In the genomic region with DNA sequence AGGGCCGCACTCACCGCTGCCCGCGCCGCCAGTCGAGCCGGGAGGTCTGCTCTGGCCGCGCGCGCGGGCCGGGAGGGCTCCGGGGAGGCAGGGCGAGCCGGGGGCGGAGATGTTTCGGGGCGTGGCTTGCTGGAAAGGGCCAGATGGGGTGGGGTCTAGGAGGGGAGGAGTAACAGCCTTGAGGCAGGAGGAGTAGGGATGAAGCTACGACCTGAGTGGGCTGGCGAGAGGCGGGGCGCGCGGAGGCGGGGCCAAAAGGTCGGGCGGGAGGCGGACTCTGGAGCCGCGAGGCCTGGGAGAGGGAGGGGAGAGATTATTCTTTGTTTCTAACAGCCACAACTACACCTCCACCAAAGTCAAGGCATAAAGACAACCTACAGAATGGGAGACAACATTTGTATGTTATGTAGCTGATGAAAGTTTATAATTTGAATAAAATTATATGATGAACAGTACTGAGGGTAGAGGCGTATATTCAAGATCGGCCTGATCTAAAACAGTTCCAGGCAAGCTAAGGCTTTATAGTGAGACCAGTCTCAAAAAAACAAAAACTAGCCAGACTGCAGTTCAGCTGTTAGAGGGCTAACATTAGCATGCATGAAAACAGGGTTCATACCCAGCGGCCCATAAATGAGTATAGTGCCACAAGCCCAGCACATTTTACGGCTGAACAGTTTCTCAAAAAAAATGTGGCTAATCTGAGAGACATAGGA, we compare ENCODE assay signal across 7 mouse cellular contexts.
A peak's percentile ranks its signal among the peaks of the same experiment; 100 is the strongest.
DNase-seq lines count a peak whose midpoint lies in the region; ATAC-seq and TF ChIP-seq lines count a peak whose summit lies in the region.

No protein-coding gene starts in this region.

- H3K9ac ChIP-seq in intestine, postnatal 0 days (ENCODE audit: low read depth, low read length), result peak overlapping the region; percentile 98
- H3K9ac ChIP-seq in limb, embryonic 11.5 days (ENCODE audit: low read length), result peak overlapping the region; percentile 67
- H3K9ac ChIP-seq in midbrain, embryonic 13.5 days (replicated peaks), result peak overlapping the region; percentile 67

- DNase-seq in adrenal gland, postnatal 14 days, result peak; percentile 98
- peak; percentile 98 for DNase-seq in embryonic facial prominence, embryonic 10.5 days (ENCODE audit: low spot score)
- peak; percentile 98 for DNase-seq in limb, embryonic 11.5 days (ENCODE audit: low spot score)

- peak; percentile 94 for TF ChIP-seq POLR2A in small intestine, adult 2 months (IDR thresholded peaks at IDR 0.05; ENCODE audit: low read depth, low read length)

- H3K4me1 ChIP-seq in embryonic facial prominence, embryonic 10.5 days, result peaks cover 28% of the 10 kb centered on the region
- no peaks in the 10 kb centered on the region for H3K4me1 ChIP-seq in intestine, postnatal 0 days (replicated peaks; ENCODE audit: control insufficient read depth, insufficient read depth, low read length)
- no peaks in the 10 kb centered on the region for H3K4me1 ChIP-seq in limb, embryonic 11.5 days (ENCODE audit: control insufficient read depth, insufficient read depth, low read length)
- peaks cover 7% of the 10 kb centered on the region for H3K4me1 ChIP-seq in midbrain, embryonic 13.5 days (replicated peaks)
- peaks cover 12% of the 10 kb centered on the region for H3K4me1 ChIP-seq in small intestine, adult 2 months (ENCODE audit: control insufficient read depth, insufficient read depth, insufficient read length, low read length)

- no peak for TF ChIP-seq CTCF in intestine, postnatal 0 days (IDR thresholded peaks at IDR 0.05; ENCODE audit: low read depth)
- TF ChIP-seq CTCF in small intestine, adult 2 months (IDR thresholded peaks at IDR 0.05; ENCODE audit: extremely low read depth, insufficient read length, insufficient replicate concordance, low read depth, low read length), result no peak

- ATAC-seq in granulocyte monocyte progenitor cell, adult 5-6 weeks (replicated peaks; ENCODE audit: poor library complexity, severe bottlenecking), result peak; percentile 75
- peak; percentile 94 for ATAC-seq in intestine, postnatal 0 days
- peak; percentile 95 for ATAC-seq in limb, embryonic 11.5 days (ENCODE audit: insufficient number of reproducible peaks, low FRiP score, low TSS enrichment, low read depth)
- peak; percentile 91 for ATAC-seq in midbrain, embryonic 13.5 days

- 10% methylated on average over 35 of the region's 35 CpGs for WGBS in embryonic facial prominence, embryonic 10.5 days
- WGBS in intestine, postnatal 0 days, result 8% methylated on average over 35 of the region's 35 CpGs
- WGBS in limb, embryonic 11.5 days, result 9% methylated on average over 35 of the region's 35 CpGs
- WGBS in midbrain, embryonic 13.5 days, result 8% methylated on average over 35 of the region's 35 CpGs
- 10% methylated on average over 35 of the region's 35 CpGs for WGBS in small intestine, adult 2 months

- peak overlapping the region; percentile 84 for H3K4me2 ChIP-seq in intestine, postnatal 0 days (replicated peaks; ENCODE audit: low read depth)
- peak overlapping the region; percentile 77 for H3K4me2 ChIP-seq in limb, embryonic 11.5 days (ENCODE audit: low read depth, severe bottlenecking)
- peak overlapping the region; percentile 75 for H3K4me2 ChIP-seq in midbrain, embryonic 13.5 days (replicated peaks)

- H3K27ac ChIP-seq in embryonic facial prominence, embryonic 10.5 days (replicated peaks), result peak overlapping the region; percentile 94
- H3K27ac ChIP-seq in intestine, postnatal 0 days (ENCODE audit: low read depth, low read length), result peak overlapping the region; percentile 97
- H3K27ac ChIP-seq in limb, embryonic 11.5 days (replicated peaks; ENCODE audit: low read depth, low read length), result peak overlapping the region; percentile 22; the same call in 1 of the 2 replicates
- H3K27ac ChIP-seq in midbrain, embryonic 13.5 days, result peak overlapping the region; percentile 31; the same call in 1 of the 2 replicates
- peak overlapping the region; percentile 95 for H3K27ac ChIP-seq in small intestine, adult 2 months (ENCODE audit: insufficient read depth, low read depth, low read length)

- H3K4me3 ChIP-seq in embryonic facial prominence, embryonic 10.5 days, result peak overlapping the region; percentile 84
- H3K4me3 ChIP-seq in intestine, postnatal 0 days (ENCODE audit: low read depth, low read length), result peak overlapping the region; percentile 95
- peak overlapping the region; percentile 68 for H3K4me3 ChIP-seq in limb, embryonic 11.5 days (ENCODE audit: low read depth, low read length)
- H3K4me3 ChIP-seq in midbrain, embryonic 13.5 days (replicated peaks), result peak overlapping the region; percentile 56
- H3K4me3 ChIP-seq in small intestine, adult 2 months (ENCODE audit: low read depth, low read length), result peak overlapping the region; percentile 92

- H3K36me3 ChIP-seq in embryonic facial prominence, embryonic 10.5 days (replicated peaks), result peaks cover 32% of the 10 kb centered on the region
- H3K36me3 ChIP-seq in intestine, postnatal 0 days (ENCODE audit: control insufficient read depth, insufficient read depth), result peaks cover 9% of the 10 kb centered on the region; the same call in 1 of the 2 replicates
- H3K36me3 ChIP-seq in limb, embryonic 11.5 days (ENCODE audit: control insufficient read depth, insufficient read depth, low read length), result no peaks in the 10 kb centered on the region; the same call in 1 of the 2 replicates
- 0 out of 2 replicates have a peak, but pooled peaks cover 5% of the 10 kb centered on the region for H3K36me3 ChIP-seq in midbrain, embryonic 13.5 days
- peaks cover 7% of the 10 kb centered on the region; the same call in 1 of the 2 replicates for H3K36me3 ChIP-seq in small intestine, adult 2 months (ENCODE audit: control insufficient read depth, insufficient read depth, low read length)

- H3K9me3 ChIP-seq in embryonic facial prominence, embryonic 10.5 days, result peaks cover 12% of the 10 kb centered on the region
- H3K9me3 ChIP-seq in intestine, postnatal 0 days (ENCODE audit: control insufficient read depth), result no peaks in the 10 kb centered on the region
- H3K9me3 ChIP-seq in limb, embryonic 11.5 days (ENCODE audit: control insufficient read depth, low read length), result peaks cover 9% of the 10 kb centered on the region; the same call in 1 of the 2 replicates
- H3K9me3 ChIP-seq in midbrain, embryonic 13.5 days, result peaks cover 9% of the 10 kb centered on the region

- no peaks in the 10 kb centered on the region for H3K27me3 ChIP-seq in embryonic facial prominence, embryonic 10.5 days (replicated peaks; ENCODE audit: low read depth, poor library complexity, severe bottlenecking)
- H3K27me3 ChIP-seq in intestine, postnatal 0 days (replicated peaks; ENCODE audit: control insufficient read depth, insufficient read depth, low read length), result no peaks in the 10 kb centered on the region
- no peaks in the 10 kb centered on the region for H3K27me3 ChIP-seq in limb, embryonic 11.5 days (ENCODE audit: control insufficient read depth, insufficient read depth, low read length)
- H3K27me3 ChIP-seq in midbrain, embryonic 13.5 days, result no peaks in the 10 kb centered on the region
- H3K27me3 ChIP-seq in small intestine, adult 2 months (ENCODE audit: control insufficient read depth, insufficient read depth, low read length), result no peaks in the 10 kb centered on the region

Comparison
In these comparisons a context has a peak if more than half of its experiments do, and no peak if none do; other contexts are left out.
1. Peak in every context shown above with its lines: DNase-seq, ATAC-seq, H3K4me3 ChIP-seq and H3K27ac ChIP-seq.
2. H3K27ac ChIP-seq: peak in every context shown above with its lines; median percentile 97 in intestine, postnatal 0 days; 95 in small intestine, adult 2 months; 94 in embryonic facial prominence, embryonic 10.5 days; 31 in midbrain, embryonic 13.5 days; 22 in limb, embryonic 11.5 days.